In genomic region chr2:157844746-157845145, GRCm38 (mm10) we compare ENCODE assay signal across 25 mouse cellular contexts.
DNase-seq lines count a peak whose midpoint lies in the region; ATAC-seq lines count a peak whose summit lies in the region.
"Had no signal": no experiment of that assay in that cellular context is flagged by ENCODE, and none has a peak within 500 bp of the region (broad histone marks: within the 10 kb centered on the region; RNA-seq: fewer than 3 reads in every experiment).

No protein-coding gene starts in this region.

- H3K4me1 ChIP-seq in kidney, embryonic 15.5 days, result peaks cover 20% of the 10 kb centered on the region
- H3K4me1 ChIP-seq in liver, embryonic 12.5 days, result no peaks in the 10 kb centered on the region; the same call in 1 of the 2 replicates

- H3K4me2 ChIP-seq in kidney, embryonic 15.5 days, result no peak overlapping the region
- no peak overlapping the region for H3K4me2 ChIP-seq in liver, embryonic 12.5 days
- H3K4me2 ChIP-seq: heart, embryonic 12.5 days; midbrain, embryonic 13.5 days had no signal

- no peak overlapping the region for H3K27ac ChIP-seq in kidney, embryonic 15.5 days
- no peak overlapping the region for H3K27ac ChIP-seq in liver, embryonic 12.5 days
- H3K27ac ChIP-seq: hindbrain, embryonic 10.5 days; layer of hippocampus, adult 2 months; midbrain, embryonic 13.5 days had no signal

- no peaks in the 10 kb centered on the region for H3K27me3 ChIP-seq in kidney, embryonic 15.5 days
- no peaks in the 10 kb centered on the region for H3K27me3 ChIP-seq in liver, embryonic 12.5 days (replicated peaks)
- H3K27me3 ChIP-seq: CH12.LX; heart, embryonic 12.5 days; megakaryocyte, embryonic 14.5 days; midbrain, embryonic 13.5 days had no signal

- H3K36me3 ChIP-seq in kidney, embryonic 15.5 days, result peaks cover 5% of the 10 kb centered on the region; the same call in 1 of the 2 replicates
- H3K36me3 ChIP-seq in liver, embryonic 12.5 days, result no peaks in the 10 kb centered on the region
- H3K36me3 ChIP-seq: heart, embryonic 12.5 days; hindbrain, embryonic 10.5 days had no signal

- 54% methylated on average over 2 of the region's 2 CpGs for WGBS in kidney, embryonic 15.5 days
- 68% methylated on average over 2 of the region's 2 CpGs for WGBS in liver, embryonic 12.5 days (ENCODE audit: insufficient replicate concordance)

- no peaks in the 10 kb centered on the region for H3K9me3 ChIP-seq in kidney, embryonic 15.5 days (replicated peaks)
- no peaks in the 10 kb centered on the region for H3K9me3 ChIP-seq in liver, embryonic 12.5 days (replicated peaks)
- H3K9me3 ChIP-seq: heart, embryonic 12.5 days; hindbrain, embryonic 10.5 days; megakaryocyte, embryonic 14.5 days; midbrain, embryonic 13.5 days had no signal

- no peak overlapping the region for H3K9ac ChIP-seq in kidney, embryonic 15.5 days
- no peak overlapping the region for H3K9ac ChIP-seq in liver, embryonic 12.5 days
- H3K9ac ChIP-seq: heart, embryonic 12.5 days; liver, postnatal 0 days; midbrain, embryonic 13.5 days had no signal

- ATAC-seq in kidney, embryonic 15.5 days (replicated peaks; ENCODE audit: low FRiP score), result 0 out of 2 replicates have a peak, but pooled peaks have one; percentile 6
- ATAC-seq in liver, embryonic 12.5 days, result no peak
- ATAC-seq: forebrain, embryonic 14.5 days; liver, postnatal 0 days; midbrain, embryonic 13.5 days had no signal

- no peak for DNase-seq in kidney, postnatal 36 days
- peak; percentile 58 for DNase-seq in lung, postnatal 10 days
- DNase-seq in lung, postnatal 25 days (ENCODE audit: low spot score), result no peak
- peak; percentile 71 for DNase-seq in ES-CJ7 (ENCODE audit: low read depth, low spot score)
- DNase-seq in brain, adult 2 months (ENCODE audit: low read depth, low spot score), result peak; percentile 45
- no peak for DNase-seq in retina, embryonic 14.5 days (ENCODE audit: low spot score)
- DNase-seq: adrenal gland, postnatal 36 days; B cell, adult 2 months; cerebellum, adult 18-20 months; cerebellum, postnatal 25 days; gastrocnemius, postnatal 10 days; heart, postnatal 10 days; kidney, adult 18-20 months; kidney, postnatal 14 days; liver, postnatal 0 days; thymus, postnatal 14 days had no signal

- H3K4me3 ChIP-seq in kidney, embryonic 15.5 days (replicated peaks), result no peak overlapping the region
- no peak overlapping the region for H3K4me3 ChIP-seq in liver, embryonic 12.5 days
- H3K4me3 ChIP-seq: heart, embryonic 12.5 days; hindbrain, embryonic 10.5 days; layer of hippocampus, adult 2 months; megakaryocyte, embryonic 14.5 days; midbrain, embryonic 13.5 days had no signal

Comparison
In these comparisons a context has a peak if more than half of its experiments do, and no peak if none do; other contexts are left out.
1. DNase-seq: peak in lung, postnatal 10 days (single experiment), ES-CJ7 (single experiment) and brain, adult 2 months (single experiment); none in kidney, postnatal 36 days (0 of 2), lung, postnatal 25 days (single experiment) and retina, embryonic 14.5 days (single experiment).